Mouse (Mus musculus) frontal cortex, adult (tissue): ENCODE results near the gene Pih1d1.
A peak's percentile ranks its signal among the peaks of the same experiment; 100 is the strongest.

Experiments
- ATAC-seq: cut with Nextera tagmentation; 2 replicates; pipeline ENCODE4 v1.9.2; 2017; ENCODE audit warnings: mild to moderate bottlenecking, moderate library complexity, mixed read lengths; ENCODE audit not compliant: low TSS enrichment

Gene Pih1d1

DNA sequence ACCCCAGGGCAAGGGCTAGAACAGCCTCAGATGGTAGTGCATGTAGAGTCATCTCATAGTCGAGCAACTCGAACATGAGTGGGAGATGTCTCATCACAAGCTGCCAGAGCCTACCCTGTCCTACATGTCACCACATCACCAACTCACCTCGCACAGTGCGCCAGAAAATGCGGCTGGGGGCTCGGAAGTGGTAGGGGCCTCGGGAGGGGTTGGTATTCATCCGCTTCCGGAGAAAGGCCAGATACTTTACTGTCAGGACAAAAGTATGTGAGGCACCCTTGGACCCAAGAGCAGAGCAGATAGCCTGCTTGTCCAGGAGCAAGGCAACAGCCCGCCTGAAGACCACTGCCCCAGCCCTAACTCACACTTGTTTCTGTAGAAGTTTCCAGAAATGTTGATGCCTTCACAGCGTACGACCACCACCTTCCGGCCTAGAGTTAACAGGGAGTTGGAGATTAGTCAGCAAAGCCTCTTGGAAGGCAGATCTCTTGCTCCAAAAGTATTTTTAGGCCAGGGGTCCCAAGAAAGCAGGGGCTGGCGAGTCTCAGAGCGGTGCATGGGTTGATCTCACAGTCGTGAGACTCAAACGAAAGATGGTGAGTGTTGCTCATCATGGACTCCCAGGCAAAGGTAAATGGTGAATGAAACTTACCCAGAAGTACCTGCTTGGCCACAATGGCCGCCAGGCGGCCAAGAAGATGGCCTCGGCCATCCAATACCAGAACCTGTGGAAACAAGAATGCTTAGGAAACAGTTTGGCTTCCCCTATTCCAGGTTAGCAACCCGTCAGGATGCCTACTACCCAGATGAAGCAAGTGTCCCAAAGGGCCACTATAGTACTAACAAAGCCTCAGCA, 27.0 kb upstream of the Pih1d1 start:
- ATAC-seq, result no peak

DNA sequence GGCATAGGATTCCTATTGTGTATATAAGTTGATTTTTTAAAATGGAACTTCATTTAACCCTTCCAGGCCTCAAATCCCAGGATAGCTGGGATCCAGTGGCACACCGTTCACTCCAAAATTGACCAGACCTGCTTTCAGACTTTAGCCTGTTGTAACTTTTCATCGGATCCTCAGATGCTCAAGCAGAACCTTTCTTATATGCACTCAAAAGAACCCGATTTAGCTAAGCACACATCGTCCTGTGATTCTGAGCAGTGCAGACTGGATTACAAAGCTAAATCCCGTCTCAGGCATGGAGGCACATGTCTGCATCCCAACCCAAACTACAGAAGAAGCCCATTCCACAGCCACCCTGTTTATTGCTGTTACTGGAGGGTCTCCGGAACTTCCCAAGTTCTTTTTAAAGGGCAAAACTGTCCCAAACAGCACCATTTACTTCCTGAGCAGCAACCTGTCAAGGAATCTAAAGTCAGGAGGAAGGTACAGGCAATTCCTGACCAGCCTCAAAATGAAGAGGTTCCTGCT, 26.3 kb upstream of the Pih1d1 start:
- no peak for ATAC-seq

DNA sequence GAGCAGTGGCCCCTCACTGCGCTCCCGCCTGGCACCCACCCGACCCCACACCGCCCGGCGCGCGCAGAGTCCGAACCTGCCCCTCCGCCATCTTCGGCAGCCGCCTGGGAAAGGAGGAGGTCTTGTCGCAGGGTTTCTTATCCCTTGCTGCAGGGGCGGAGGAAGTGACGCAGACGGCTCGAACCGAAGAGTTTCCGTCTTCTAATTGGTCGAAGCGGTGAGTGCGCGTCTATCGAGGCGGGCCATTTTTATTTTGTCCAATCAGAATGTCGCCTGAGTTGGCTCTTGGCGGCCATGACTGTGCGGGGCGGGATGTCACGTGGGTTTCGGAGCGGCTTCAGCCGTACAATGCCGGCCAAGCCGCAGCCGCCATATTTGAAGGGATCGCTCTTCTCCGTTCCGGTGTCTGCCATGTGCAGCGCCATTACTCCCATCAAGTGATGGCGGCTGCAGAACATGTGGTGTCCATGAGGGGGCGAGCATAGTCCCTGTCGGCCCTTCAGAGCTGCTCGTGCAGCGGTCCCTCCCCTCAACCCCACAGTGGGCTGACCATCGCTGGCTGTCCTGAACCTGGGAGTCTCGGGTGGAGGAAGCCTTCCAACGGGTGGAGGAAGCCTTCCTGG, 25.4 kb upstream of the Pih1d1 start, which contains the start of gene Rpl13a:
Gene Rpl13a, minus strand, starts transcription at position 138 of the 623 bp plus-strand sequence.
- peak; percentile 81 for ATAC-seq

DNA sequence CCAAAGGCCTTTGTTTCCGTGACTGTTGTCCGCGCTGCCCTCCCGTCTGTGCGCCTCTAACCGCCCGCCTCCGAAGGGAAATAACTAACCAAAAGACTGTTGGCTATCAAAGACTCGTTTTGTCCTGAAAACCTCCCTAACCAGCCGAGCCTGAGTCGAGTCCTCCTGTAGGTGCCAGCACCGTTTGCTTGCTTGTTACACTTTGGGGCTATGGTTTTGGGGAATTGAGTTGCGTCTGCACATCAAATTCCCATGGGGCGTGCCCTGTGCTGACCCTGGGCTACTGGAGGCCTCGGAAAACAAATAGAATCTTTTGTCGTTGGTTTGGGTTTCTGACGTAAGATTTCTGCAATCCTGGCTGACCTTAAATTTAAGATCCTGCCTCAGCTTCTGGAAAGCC, 24.8 kb upstream of the Pih1d1 start:
- ATAC-seq, result no peak

DNA sequence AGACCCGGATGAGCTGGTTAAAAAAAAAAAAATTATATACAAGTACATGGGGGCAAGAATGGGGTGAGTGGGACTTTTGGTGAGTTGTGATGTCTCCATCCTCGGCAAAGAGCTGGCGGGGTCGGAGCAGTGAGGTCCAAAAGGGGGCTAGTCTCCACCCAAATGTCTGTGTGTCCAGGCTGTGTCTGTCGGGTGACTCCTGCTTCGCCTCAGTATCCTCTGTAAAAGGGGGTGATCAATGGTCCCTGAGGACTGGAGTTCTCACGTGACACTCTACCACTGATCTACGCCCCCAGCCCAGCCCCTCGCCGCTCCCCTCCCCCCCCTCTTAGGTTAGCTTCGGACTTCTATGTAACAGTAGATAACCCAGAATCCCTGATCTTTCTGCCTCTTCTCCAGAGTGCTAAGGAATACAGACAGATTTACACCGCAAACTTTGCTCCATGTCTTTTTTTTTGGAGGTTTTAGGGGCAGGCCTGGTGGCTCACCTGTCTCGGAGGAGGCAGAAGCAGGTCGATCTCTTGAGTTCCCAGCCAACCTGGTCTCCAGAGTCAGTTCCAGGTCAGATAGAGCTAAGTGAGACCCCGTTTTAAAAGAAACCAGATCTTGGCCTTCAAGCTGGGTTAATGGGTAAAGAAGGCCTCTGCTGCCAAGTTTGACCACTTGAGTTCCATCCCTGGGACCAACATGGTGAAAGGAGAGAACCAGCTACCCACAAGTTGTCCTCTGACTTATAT, 24.2 kb upstream of the Pih1d1 start:
- no peak for ATAC-seq

DNA sequence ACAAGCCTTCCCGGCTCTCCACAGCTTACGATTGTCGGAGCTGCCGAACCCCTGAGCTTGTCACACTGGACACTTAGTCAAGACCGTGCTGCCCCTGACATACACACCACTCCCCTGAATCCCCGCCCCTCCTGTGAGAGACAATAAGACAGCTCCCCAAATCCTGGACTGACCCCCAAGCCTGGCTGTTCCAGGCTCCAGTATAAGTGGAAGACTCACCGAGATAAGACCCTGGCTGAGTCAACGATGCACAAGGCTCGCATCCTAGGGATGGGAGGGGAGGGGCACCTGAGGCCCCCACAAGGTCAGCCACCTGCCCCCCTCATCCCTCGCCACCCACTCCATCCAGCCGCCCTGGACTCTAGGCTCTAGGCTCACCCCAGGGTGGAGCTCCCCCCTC, 22.3 kb upstream of the Pih1d1 start:
- ATAC-seq, result no peak

DNA sequence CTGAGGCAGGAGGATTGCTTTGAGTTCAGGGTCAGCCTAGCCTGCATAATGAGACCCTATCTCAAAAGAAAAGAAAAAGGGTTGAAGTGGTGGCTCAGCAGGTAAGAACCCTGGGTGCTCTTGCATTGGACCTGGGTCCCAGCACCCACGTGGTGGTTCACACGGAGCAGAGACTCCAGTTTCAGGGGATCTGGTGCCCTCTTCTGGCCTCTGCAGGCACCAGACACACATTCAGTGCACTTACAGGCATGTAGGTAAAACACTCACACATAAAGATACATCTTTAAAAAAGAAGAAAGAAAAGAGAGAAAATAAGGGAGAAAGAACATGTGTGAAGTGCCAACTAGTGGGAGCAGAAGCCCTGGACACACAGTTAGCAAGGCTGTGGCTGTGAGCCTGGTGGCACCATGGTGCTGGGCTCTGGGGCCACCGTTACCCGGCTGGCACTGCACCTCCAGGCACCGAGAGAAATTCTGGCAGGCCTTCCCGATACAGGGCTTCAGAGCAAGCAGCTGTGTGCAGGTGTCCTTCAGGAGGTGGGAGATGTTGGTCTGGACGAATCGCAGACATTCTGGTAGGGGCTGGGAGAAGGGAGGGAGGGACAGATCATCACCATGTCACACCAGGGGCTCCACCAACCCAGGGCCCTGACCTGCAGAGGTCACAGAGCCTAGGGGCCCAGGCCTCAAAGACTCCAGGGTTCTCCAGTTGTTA, 20.5 kb upstream of the Pih1d1 start:
- ATAC-seq, result no peak

DNA sequence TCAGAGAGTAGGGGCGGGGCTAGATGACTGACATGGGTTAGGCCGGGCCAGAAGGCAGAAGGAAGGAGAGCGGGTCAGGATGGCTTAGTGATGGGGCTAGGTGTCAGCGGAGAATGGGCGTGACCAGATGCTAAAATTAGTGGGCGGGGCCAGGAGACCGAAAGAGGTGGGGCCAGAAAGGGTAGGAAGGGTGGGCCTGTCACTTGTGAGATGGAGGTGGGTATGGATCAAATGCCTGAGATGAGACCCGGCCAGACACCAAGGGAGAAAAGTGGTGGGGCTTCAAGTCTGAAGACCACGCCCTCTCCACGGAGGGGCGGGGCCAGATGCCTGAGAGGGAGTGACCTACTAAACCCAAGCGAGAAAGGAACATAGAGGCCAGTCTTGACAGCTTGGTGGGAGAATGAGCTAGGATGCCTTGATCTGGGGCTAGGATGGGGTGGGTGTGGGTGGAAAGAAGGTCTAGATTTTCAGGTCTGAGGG, 19.5 kb upstream of the Pih1d1 start:
- no peak for ATAC-seq

DNA sequence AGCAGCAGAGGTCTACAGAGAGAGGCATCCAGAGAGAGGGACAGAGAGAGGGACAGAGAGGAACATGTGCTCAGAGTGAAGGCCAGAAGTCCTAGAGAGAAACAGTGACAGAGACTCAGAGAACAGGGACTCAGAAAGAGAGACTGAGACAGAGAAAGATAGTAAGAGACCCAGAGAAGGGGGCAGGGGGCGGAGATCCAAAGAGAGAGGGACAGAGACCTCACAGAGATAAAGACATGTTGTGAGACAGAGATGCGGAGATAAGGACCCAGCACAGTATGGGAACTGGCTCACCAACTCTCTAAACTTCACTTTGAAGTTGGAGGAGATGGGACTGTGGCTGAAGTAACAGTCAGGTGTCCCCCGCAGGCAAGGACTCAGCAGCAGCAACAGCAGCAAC, 18.7 kb upstream of the Pih1d1 start:
- ATAC-seq, result no peak

DNA sequence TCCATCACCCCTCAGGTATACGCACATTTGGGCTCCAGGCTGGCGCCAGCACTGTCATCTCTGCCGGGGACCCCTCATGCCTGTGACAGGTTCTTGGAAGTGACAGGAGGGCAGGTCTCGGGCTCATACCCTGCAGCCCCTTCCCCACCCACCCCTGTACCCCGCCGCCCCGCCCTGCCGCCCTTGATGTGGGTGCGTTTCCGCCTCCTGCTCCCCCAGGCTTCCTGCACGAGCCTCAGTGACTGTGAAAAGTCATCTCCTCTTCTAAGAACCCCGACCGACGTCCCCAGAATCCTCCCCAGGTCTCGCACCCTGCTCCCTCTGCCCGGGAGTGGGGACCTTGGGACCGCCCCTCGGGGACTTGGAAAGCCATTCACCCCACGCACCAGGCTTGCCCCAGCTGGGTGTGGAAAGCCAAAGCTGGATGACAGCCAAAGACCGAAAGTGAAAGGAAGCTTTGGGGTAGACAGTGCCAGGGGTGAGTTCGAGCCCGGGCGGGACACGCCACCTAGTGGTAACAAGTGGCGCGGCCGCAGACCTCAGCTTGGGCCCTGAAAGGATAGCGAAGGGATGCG, 18.0 kb upstream of the Pih1d1 start, which contains the start of the genes Gm45713 and Flt3l:
Gene Gm45713, minus strand, starts transcription at position 239 of the 575 bp plus-strand sequence.
Gene Flt3l, minus strand, starts transcription at position 440 of the 575 bp plus-strand sequence.
- peak; percentile 79 for ATAC-seq

DNA sequence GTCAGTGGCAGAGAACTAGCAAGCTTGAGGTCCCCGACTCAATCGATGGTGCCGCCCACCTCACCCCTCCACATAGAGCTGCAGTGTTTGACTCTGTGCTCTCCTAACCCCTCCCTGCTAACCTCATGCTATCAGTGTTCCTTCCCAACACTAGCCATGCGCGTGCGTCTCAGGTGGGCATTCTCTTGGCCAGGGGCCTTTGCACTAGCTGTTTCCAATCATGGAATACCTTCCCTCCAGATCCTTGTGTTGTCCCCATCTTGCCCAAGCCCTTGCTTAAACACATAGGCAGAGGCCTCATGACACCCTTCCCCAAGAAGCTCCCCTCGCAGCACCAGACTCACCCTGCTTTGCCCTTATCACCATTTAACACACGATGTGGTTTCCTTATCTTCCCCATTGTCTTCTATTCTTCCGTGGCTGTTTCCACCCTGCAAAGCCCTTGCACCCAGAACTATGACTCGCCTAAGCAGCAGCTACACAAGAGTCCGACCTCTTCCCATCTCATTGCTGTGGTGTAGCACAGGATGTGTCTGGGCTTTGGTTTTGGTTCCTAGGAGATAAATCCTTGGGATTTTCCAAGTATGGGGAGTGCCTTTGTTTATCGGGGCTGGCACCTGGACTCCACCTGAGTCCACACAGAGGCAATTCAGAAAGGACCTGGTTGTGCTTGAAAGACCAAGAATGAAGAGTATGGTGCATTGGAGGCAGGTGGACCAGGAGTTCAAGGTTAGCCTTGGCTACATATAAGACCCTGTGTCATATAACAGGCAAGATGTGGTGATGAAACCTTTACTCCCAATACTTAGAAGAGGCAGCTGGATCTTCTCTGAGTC, 16.7 kb upstream of the Pih1d1 start:
- no peak for ATAC-seq

DNA sequence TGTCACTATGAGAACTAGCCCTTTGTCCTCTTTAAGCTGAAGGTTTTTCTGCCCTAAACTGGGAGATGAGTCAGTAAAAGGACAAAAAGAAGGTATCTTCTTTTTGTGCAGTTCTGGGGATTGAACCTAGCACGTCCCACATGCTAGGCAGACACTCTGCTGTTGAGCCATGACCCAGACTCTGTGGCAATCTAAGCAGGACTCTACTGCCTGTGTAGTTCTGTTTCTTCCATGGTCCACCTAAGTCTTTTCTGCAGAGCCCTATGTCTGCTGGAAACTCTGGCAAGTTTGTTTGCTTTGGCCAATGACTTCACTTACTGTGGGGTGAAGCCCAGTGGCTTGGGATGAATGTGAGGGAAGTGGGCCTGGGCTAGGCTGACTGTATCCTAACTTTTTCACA, 15.7 kb upstream of the Pih1d1 start:
- ATAC-seq, result no peak

DNA sequence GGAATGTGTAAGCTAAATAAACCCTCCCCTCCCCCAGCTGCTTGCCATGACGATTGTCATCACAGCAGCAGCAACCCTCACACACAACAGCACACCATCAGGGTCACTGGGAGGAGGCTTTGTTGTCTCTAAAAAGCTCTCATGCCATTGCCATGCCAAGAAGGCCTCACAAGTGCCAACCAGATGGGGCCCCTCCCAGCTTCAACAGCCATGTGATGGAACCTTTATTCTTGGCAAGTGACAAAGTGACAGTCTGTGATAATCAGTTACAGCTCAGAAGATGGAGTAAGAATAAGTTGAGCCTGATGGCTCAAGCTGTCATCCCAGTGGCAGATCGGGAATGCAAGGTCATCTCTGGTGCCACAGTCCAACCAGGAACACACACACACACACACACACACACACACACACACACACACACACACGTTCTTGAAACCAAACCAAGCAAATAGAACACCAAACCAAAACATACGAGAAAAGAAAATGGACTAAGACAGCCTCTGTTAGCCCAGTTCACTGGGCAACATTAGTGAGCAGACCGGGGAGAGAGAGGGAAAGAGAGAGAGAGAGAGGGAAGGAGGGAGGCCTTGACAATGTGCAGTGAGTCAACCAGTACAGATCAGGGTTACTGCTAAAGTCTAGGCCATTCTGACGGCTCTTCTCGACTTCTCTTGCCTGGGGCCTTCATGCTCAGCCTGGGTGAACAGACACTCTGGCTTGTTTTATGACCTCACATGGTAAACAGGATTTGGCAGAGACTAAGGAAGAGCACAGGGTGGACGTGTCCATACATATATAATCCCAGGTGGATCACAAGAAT, 14.0 kb upstream of the Pih1d1 start:
- no peak for ATAC-seq

DNA sequence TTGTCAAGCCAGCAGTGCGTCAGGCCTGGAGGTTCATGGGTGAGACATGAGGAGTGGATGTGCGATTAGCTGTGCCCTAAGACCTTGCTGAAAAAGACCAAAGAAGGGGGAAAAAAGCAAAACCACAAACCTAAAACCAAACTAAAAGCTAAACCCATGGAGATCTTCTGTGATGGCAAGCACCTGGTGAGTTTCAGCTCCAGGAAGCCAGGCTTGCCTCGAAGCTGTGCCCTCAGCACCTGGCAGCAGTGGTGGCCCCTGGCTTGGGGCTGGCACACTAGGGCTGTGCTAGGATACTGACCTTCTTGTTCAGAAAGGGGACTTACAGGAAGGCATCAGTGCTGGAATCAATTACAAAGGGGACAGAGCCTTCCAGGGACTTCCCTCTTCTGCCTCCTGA, 12.8 kb upstream of the Pih1d1 start:
- no peak for ATAC-seq

DNA sequence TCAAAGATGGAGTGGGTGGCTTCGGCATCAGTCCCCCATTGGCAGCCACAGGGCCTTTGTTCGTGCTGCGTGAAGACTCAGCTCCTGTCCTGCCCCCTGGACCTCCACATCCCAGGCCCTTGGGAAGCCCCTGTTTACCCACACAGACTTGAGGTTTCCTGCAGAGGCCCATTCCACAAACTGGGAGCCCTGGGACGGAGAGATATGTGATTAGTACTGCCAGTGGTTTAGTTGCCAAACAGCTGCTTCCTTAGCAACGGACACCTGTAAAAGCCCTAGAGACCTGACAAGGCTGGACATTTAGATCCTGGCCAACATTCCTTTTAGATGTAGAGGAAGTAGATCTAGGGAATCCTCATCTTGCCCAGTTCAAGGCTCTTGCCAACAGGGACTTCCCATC, 12.2 kb upstream of the Pih1d1 start:
- no peak for ATAC-seq

DNA sequence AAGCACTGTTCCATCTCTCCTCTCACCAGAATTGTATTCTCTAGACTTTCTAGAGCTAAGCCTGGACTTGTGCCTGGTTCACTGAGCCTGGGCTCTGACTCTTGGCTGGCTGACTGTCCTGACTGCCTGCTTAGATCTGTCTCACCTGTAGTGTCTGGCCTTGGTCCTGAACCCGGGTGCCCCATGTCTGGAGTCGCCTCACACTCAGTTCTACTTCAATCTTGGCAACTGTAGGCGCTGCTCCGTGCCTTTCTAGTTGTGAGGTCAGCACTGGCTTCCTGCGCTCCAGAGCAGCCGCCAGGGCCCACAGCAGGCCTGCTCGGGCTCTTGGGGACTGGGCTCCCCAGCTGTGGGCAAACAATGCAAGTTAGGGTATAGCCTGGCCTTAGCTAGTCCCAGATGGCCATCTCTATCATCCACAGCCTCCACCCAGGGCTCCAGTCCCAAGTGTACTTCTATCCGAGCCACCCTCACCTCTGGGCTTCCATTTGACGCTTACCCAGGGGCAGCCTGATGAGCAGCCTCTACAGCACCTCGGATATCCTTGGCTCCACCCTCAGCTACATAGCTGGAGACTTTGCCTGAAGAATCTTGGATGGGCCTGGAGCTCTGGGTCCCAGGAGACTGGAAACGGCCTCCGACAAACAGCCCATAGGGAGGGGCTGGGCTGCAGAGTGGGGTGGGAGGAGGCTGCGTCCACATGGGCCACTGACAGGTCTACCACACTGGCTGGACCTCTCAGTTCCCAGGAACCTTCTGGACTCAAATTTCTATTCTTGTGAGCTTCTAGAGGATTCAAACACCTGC, 9.5 kb upstream of the Pih1d1 start:
- ATAC-seq, result no peak

DNA sequence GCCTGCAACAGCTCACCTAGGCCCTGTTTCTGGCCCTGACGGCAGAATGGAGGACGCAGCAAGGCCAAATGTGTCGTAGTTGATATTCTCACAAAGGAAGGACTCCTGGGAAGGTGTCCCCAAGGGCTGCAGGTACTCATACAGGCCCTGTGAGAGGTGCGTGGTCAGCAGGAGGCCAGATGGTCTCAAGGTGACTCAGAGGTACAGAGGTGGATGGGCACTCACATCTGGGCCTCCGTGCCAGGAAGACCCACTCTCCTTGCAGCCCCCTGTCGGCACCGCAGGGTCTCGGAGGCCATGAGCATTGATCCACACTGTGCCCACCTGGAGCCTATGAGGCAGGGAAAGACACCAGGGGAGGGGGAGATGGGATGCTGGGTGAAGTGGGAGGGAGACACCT, 8.6 kb upstream of the Pih1d1 start:
- no peak for ATAC-seq

DNA sequence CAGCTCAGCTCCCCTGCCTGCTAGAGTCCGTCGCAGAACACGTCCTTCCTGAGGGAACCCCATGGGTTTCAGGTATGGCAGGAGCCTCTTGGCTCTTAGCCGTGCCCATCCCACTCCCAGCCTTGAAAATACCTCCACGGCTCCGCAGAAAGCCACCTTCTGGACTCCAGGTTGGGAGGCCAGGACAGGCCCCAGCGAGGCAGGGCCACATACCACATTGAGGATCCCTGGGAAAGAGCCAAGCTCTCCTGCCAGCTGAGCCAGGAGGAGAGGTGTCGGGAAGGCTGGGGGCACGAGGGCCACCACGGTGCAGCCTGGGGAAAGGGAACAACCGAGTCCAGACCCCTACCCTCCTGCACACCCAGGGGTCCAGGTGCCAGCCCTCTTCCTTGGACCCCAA, 6.8 kb upstream of the Pih1d1 start:
- ATAC-seq, result no peak
